Mouse (Mus musculus): ENCODE results near the gene Klhl29. TPM values are rescaled to one million over a fixed set of nuclear protein-coding genes. Genes with fewer than 3 reads are reported as not detected.

Klhl29 gene
- total RNA-seq, 2 experiments from 2014 or later, result 7.3 to 9.2 TPM

- DNase-seq, result no peak
These were observed 155.4 kb downstream of the Klhl29 start for GRCm38 (mm10) chr12:5219913-5220575.

- DNase-seq, result no peak
These were observed 159.4 kb downstream of the Klhl29 start for GRCm38 (mm10) chr12:5215836-5216747.

- peak; percentile 53 for DNase-seq
These were observed 161.2 kb downstream of the Klhl29 start for GRCm38 (mm10) chr12:5214266-5214665.

GRCm38 (mm10) chr12:5213339-5214104 lies 162.0 kb downstream of the Klhl29 start:
- DNase-seq, result peak; percentile 95

GRCm38 (mm10) chr12:5211884-5212283 lies 163.6 kb downstream of the Klhl29 start:
- no peak for DNase-seq

- DNase-seq, result no peak
These were observed 164.7 kb downstream of the Klhl29 start for GRCm38 (mm10) chr12:5210786-5211185.

GRCm38 (mm10) chr12:5207941-5208905 lies 167.3 kb downstream of the Klhl29 start:
- no peak for DNase-seq

- DNase-seq, result no peak
These were observed 168.3 kb downstream of the Klhl29 start for GRCm38 (mm10) chr12:5207172-5207571.

- DNase-seq, result peak; percentile 79
These were observed 171.2 kb downstream of the Klhl29 start for GRCm38 (mm10) chr12:5204071-5204840.

- DNase-seq, result no peak
These were observed 172.1 kb downstream of the Klhl29 start for GRCm38 (mm10) chr12:5203385-5203784.

GRCm38 (mm10) chr12:5198254-5198653 lies 177.2 kb downstream of the Klhl29 start:
- no peak for DNase-seq

- no peak for DNase-seq
These were observed 181.3 kb downstream of the Klhl29 start for GRCm38 (mm10) chr12:5194176-5194575.

GRCm38 (mm10) chr12:5192380-5192718 lies 183.1 kb downstream of the Klhl29 start:
- DNase-seq, result peak; percentile 44

GRCm38 (mm10) chr12:5191628-5192379 lies 183.7 kb downstream of the Klhl29 start:
- DNase-seq, result peak; percentile 87

- no peak for DNase-seq
These were observed 184.3 kb downstream of the Klhl29 start for GRCm38 (mm10) chr12:5191206-5191605.

- DNase-seq, result no peak
These were observed 185.9 kb downstream of the Klhl29 start for GRCm38 (mm10) chr12:5189446-5190150.

- DNase-seq, result no peak
These were observed 186.6 kb downstream of the Klhl29 start for GRCm38 (mm10) chr12:5188899-5189298.

- DNase-seq, result peak; percentile 38
These were observed 187.6 kb downstream of the Klhl29 start for GRCm38 (mm10) chr12:5187773-5188333.

- peak; percentile 40 for DNase-seq
These were observed 188.8 kb downstream of the Klhl29 start for GRCm38 (mm10) chr12:5186645-5187044.

All from adrenal gland, postnatal 10 days (tissue).